Mouse (Mus musculus) stomach, embryonic 15.5 days (tissue): ENCODE measurements at regions not wholly inside any gene's neighbourhood (a gene's known extent, or its start where the extent isn't known, plus 50 kb on each side); places are given as distances from the start of the nearest gene placed in this dataset.
A peak's percentile ranks its signal among the peaks of the same experiment; 100 is the strongest.

Experiments used
- ATAC-seq: fragments of 200-750 bp; cut with Nextera tagmentation; 2 replicates; pipeline ENCODE4 v1.8.0; 2017; ENCODE audit warnings: low read depth, moderate number of reproducible peaks, moderate TSS enrichment; ENCODE audit not compliant: insufficient read depth, low FRiP score
- H3K27ac ChIP-seq: fragments of 300-500 bp; sonication (generic); 2 replicates; pipeline ENCODE4 v1.5.1; 2015; ENCODE audit warnings: mild to moderate bottlenecking, inconsistent platforms
- H3K27me3 ChIP-seq: fragments of 300-500 bp; sonication (generic); replicated peaks from 2 replicates; pipeline ENCODE4 v1.6.1; 2015; ENCODE audit warnings: inconsistent platforms
- H3K36me3 ChIP-seq: fragments of 300-500 bp; sonication (generic); 2 replicates; pipeline ENCODE4 v1.6.1; 2015; ENCODE audit warnings: inconsistent platforms
- H3K4me1 ChIP-seq: fragments of 300-500 bp; sonication (generic); 2 replicates; pipeline ENCODE4 v1.6.1; 2015; ENCODE audit warnings: inconsistent platforms
- H3K4me2 ChIP-seq: fragments of 300-500 bp; sonication (generic); 2 replicates; pipeline ENCODE4 v1.6.1; 2015; ENCODE audit warnings: mild to moderate bottlenecking, inconsistent platforms
- H3K4me3 ChIP-seq: fragments of 300-500 bp; sonication (generic); replicated peaks from 2 replicates; pipeline ENCODE4 v1.5.1; 2015; ENCODE audit warnings: inconsistent platforms
- H3K9ac ChIP-seq: fragments of 300-500 bp; sonication (generic); 2 replicates; pipeline ENCODE4 v1.6.1; 2015; ENCODE audit warnings: inconsistent platforms
- H3K9me3 ChIP-seq: fragments of 300-500 bp; sonication (generic); 2 replicates; pipeline ENCODE4 v1.6.1; 2016; ENCODE audit warnings: inconsistent platforms
- WGBS: fragments of 180-500 bp; shearing (Covaris S2); methylation state at CpG from one replicate; pipeline ENCODE4 v1.1.7; 2015; 5-methylcytosine and 5-hydroxymethylcytosine counted together

GRCm38 (mm10) chr14:72142883-72143487 is 348.7 kb downstream of the Gm9195 start:
- Histone ChIP-seq H3K36me3 (no peaks in the 10 kb centered on the region), H3K4me3 (no peak overlapping the region), H3K4me2 (no peak overlapping the region), H3K27me3 (no peaks in the 10 kb centered on the region), H3K27ac (no peak overlapping the region), H3K9me3 (no peaks in the 10 kb centered on the region), H3K4me1 (no peaks in the 10 kb centered on the region), H3K9ac (no peak overlapping the region)
- WGBS = 30% methylated on average over 6 of the region's 6 CpGs
- ATAC-seq = 0 out of 2 replicates have a peak, but pooled peaks have one; percentile 31

GRCm38 (mm10) chr14:72141136-72141535 is 350.5 kb downstream of the Gm9195 start:
- ATAC-seq = no peak
- Histone ChIP-seq H3K4me3 (no peak overlapping the region), H3K4me1 (no peaks in the 10 kb centered on the region), H3K27me3 (no peaks in the 10 kb centered on the region), H3K27ac (no peak overlapping the region), H3K36me3 (no peaks in the 10 kb centered on the region), H3K9ac (no peak overlapping the region), H3K4me2 (no peak overlapping the region), H3K9me3 (no peaks in the 10 kb centered on the region)
- 74% methylated on average over 4 of the region's 4 CpGs for WGBS

GRCm38 (mm10) chr14:72130149-72130548 is 361.5 kb downstream of the Gm9195 start:
- 67% methylated on average over 4 of the region's 4 CpGs for WGBS

GRCm38 (mm10) chr14:72121786-72122185 is 369.9 kb downstream of the Gm9195 start:
- H3K4me3 ChIP-seq = no peak overlapping the region
- no peak overlapping the region for H3K4me2 ChIP-seq
- H3K27me3 ChIP-seq = no peaks in the 10 kb centered on the region
- WGBS = 89% methylated on average over 4 of the region's 4 CpGs
- no peaks in the 10 kb centered on the region for H3K4me1 ChIP-seq
- no peak overlapping the region for H3K9ac ChIP-seq
- H3K27ac ChIP-seq = no peak overlapping the region
- H3K9me3 ChIP-seq = no peaks in the 10 kb centered on the region
- ATAC-seq = no peak
- H3K36me3 ChIP-seq = no peaks in the 10 kb centered on the region

More at GRCm38 (mm10) chr14:72130149-72130548, 361.5 kb downstream of the Gm9195 start:
- Histone ChIP-seq H3K4me1 (no peaks in the 10 kb centered on the region), H3K9ac (no peak overlapping the region), H3K27me3 (no peaks in the 10 kb centered on the region), H3K4me2 (no peak overlapping the region), H3K27ac (no peak overlapping the region), H3K36me3 (no peaks in the 10 kb centered on the region), H3K4me3 (no peak overlapping the region), H3K9me3 (no peaks in the 10 kb centered on the region)
- ATAC-seq = no peak

GRCm38 (mm10) chr14:72121006-72121405 is 370.6 kb downstream of the Gm9195 start:
- Histone ChIP-seq H3K36me3 (no peaks in the 10 kb centered on the region), H3K9ac (no peak overlapping the region), H3K4me1 (no peaks in the 10 kb centered on the region), H3K4me3 (no peak overlapping the region), H3K27ac (no peak overlapping the region), H3K9me3 (no peaks in the 10 kb centered on the region), H3K4me2 (no peak overlapping the region), H3K27me3 (no peaks in the 10 kb centered on the region)
- ATAC-seq = no peak
- 4% methylated on average over 1 of the region's 1 CpGs for WGBS

GRCm38 (mm10) chr14:72116842-72117241 is 374.8 kb downstream of the Gm9195 start:
- 59% methylated on average over 4 of the region's 4 CpGs for WGBS
- Histone ChIP-seq H3K9ac (no peak overlapping the region), H3K4me1 (no peaks in the 10 kb centered on the region), H3K27ac (no peak overlapping the region), H3K27me3 (no peaks in the 10 kb centered on the region), H3K9me3 (no peaks in the 10 kb centered on the region), H3K36me3 (no peaks in the 10 kb centered on the region), H3K4me2 (no peak overlapping the region), H3K4me3 (no peak overlapping the region)
- no peak for ATAC-seq

- Histone ChIP-seq H3K4me2 (no peak overlapping the region), H3K4me1 (no peaks in the 10 kb centered on the region), H3K4me3 (no peak overlapping the region), H3K36me3 (no peaks in the 10 kb centered on the region), H3K9ac (no peak overlapping the region), H3K9me3 (no peaks in the 10 kb centered on the region), H3K27me3 (no peaks in the 10 kb centered on the region), H3K27ac (no peak overlapping the region)
- ATAC-seq = no peak
- WGBS = 78% methylated on average over 8 of the region's 8 CpGs
Measured at GRCm38 (mm10) chr14:72113377-72113993, 378.2 kb downstream of the Gm9195 start.

GRCm38 (mm10) chr14:72110689-72111088 is 380.9 kb downstream of the Gm9195 start:
- H3K9me3 ChIP-seq = no peaks in the 10 kb centered on the region
- WGBS = 40% methylated on average over 2 of the region's 2 CpGs
- no peak overlapping the region for H3K4me3 ChIP-seq
- no peak overlapping the region for H3K9ac ChIP-seq
- no peaks in the 10 kb centered on the region for H3K27me3 ChIP-seq
- H3K4me2 ChIP-seq = no peak overlapping the region
- no peak overlapping the region for H3K27ac ChIP-seq
- H3K36me3 ChIP-seq = no peaks in the 10 kb centered on the region
- no peaks in the 10 kb centered on the region for H3K4me1 ChIP-seq
- peak; percentile 63; the same call in 1 of the 2 replicates for ATAC-seq

- Histone ChIP-seq H3K9me3 (no peaks in the 10 kb centered on the region), H3K9ac (no peak overlapping the region), H3K4me2 (no peak overlapping the region), H3K4me3 (no peak overlapping the region), H3K36me3 (no peaks in the 10 kb centered on the region), H3K27ac (no peak overlapping the region), H3K27me3 (no peaks in the 10 kb centered on the region), H3K4me1 (no peaks in the 10 kb centered on the region)
- no peak for ATAC-seq
- 68% methylated on average over 2 of the region's 2 CpGs for WGBS
Measured at GRCm38 (mm10) chr14:72091579-72091978, 400.1 kb downstream of the Gm9195 start.

- Histone ChIP-seq H3K4me2 (no peak overlapping the region), H3K9ac (no peak overlapping the region), H3K4me1 (no peaks in the 10 kb centered on the region), H3K4me3 (no peak overlapping the region), H3K36me3 (no peaks in the 10 kb centered on the region), H3K9me3 (no peaks in the 10 kb centered on the region), H3K27me3 (no peaks in the 10 kb centered on the region), H3K27ac (no peak overlapping the region)
- no peak for ATAC-seq
- WGBS = 23% methylated on average over 3 of the region's 3 CpGs
Measured at GRCm38 (mm10) chr14:72081473-72081872, 410.2 kb downstream of the Gm9195 start.

- ATAC-seq = no peak
- H3K27me3 ChIP-seq = no peaks in the 10 kb centered on the region
- H3K9ac ChIP-seq = no peak overlapping the region
- 75% methylated on average over 12 of the region's 12 CpGs for WGBS
- no peaks in the 10 kb centered on the region for H3K36me3 ChIP-seq
- H3K4me1 ChIP-seq = no peaks in the 10 kb centered on the region
- H3K27ac ChIP-seq = no peak overlapping the region
- H3K4me3 ChIP-seq = no peak overlapping the region
- H3K9me3 ChIP-seq = no peaks in the 10 kb centered on the region
- no peak overlapping the region for H3K4me2 ChIP-seq
Measured at GRCm38 (mm10) chr14:72064111-72064812, 427.4 kb downstream of the Gm9195 start.

- H3K36me3 ChIP-seq = no peaks in the 10 kb centered on the region
- no peaks in the 10 kb centered on the region for H3K4me1 ChIP-seq
- 37% methylated on average over 2 of the region's 2 CpGs for WGBS
- no peaks in the 10 kb centered on the region for H3K27me3 ChIP-seq
- H3K9ac ChIP-seq = no peak overlapping the region
- no peaks in the 10 kb centered on the region for H3K9me3 ChIP-seq
- no peak overlapping the region for H3K4me2 ChIP-seq
- no peak for ATAC-seq
- H3K4me3 ChIP-seq = no peak overlapping the region
- H3K27ac ChIP-seq = no peak overlapping the region
Measured at GRCm38 (mm10) chr14:72042881-72043236, 448.8 kb downstream of the Gm9195 start.
